Mouse (Mus musculus) liver, adult 2 months (tissue): ENCODE measurements around the gene Gna15. TPM values are rescaled to one million over a fixed set of nuclear protein-coding genes. Genes with fewer than 3 reads are reported as not detected.

ENCODE experiments used
- DNase-seq: peaks from one replicate; pipeline ENCODE4 v3.0.0-alpha.2; 2011; ENCODE audit warnings: low read depth, low spot score; ENCODE audit errors: extremely low read depth
- H3K27ac ChIP-seq: fragments of 200-500 bp; replicated peaks from 2 replicates; pipeline ENCODE4 v1.5.1; 2012; ENCODE audit warnings: low read depth, mild to moderate bottlenecking, control low read depth, inconsistent platforms, low read length; ENCODE audit not compliant: insufficient read depth
- H3K27me3 ChIP-seq: fragments of 200-500 bp; 2 replicates; pipeline ENCODE4 v1.6.1; 2012; ENCODE audit warnings: mild to moderate bottlenecking, moderate library complexity, low read length, inconsistent platforms; ENCODE audit not compliant: control insufficient read depth, insufficient read depth
- H3K36me3 ChIP-seq: fragments of 200-500 bp; 2 replicates; pipeline ENCODE4 v1.6.1; 2012; ENCODE audit warnings: low read length, inconsistent platforms; ENCODE audit not compliant: control insufficient read depth, insufficient read depth
- H3K4me1 ChIP-seq: fragments of 200-500 bp; 2 replicates; pipeline ENCODE4 v1.6.1; 2011; ENCODE audit warnings: low read length; ENCODE audit not compliant: control insufficient read depth, insufficient read depth
- H3K4me3 ChIP-seq: fragments of 200-500 bp; 2 replicates; pipeline ENCODE4 v1.5.1; 2011; ENCODE audit warnings: low read depth, mild to moderate bottlenecking, control low read depth, low read length, moderate library complexity; ENCODE audit not compliant: insufficient read depth
- H3K79me2 ChIP-seq: fragments of 200-500 bp; 2 replicates; pipeline ENCODE4 v1.6.1; 2012; ENCODE audit warnings: inconsistent platforms, mild to moderate bottlenecking, low read length, moderate library complexity; ENCODE audit not compliant: control insufficient read depth, insufficient read depth
- H3K9ac ChIP-seq: fragments of 200-500 bp; 2 replicates; pipeline ENCODE4 v1.6.1; 2012; ENCODE audit warnings: low read depth, mild to moderate bottlenecking, control low read depth, inconsistent platforms, low read length
- CTCF ChIP-seq: fragments of 200-500 bp; IDR thresholded peaks from 2 replicates; pipeline ENCODE4 v1.5.1; 2011; ENCODE audit warnings: low read depth, low read length, control low read depth
- POLR2A ChIP-seq: fragments of 200-500 bp; IDR thresholded peaks from 2 replicates; pipeline ENCODE4 v1.6.1; 2011; ENCODE audit warnings: low read length, control low read depth; ENCODE audit not compliant: insufficient read depth; ENCODE audit errors: extremely low read depth
- WGBS: fragments of 180-500 bp; shearing (Covaris S2); methylation state at CpG from one replicate; pipeline ENCODE4 v1.1.7; 2018; 5-methylcytosine and 5-hydroxymethylcytosine counted together
- polyA plus RNA-seq: library from polyadenylated mRNA; depleted of rRNA; stranded (reverse); fragments of >200 nt; gene quantifications from 2 replicates; pipeline ENCODE4 v1.2.3, GENCODE M21; 2012
- total RNA-seq: library from RNA; depleted of rRNA; stranded (reverse); fragments of >200 nt; gene quantifications from 2 replicates; pipeline ENCODE4 v1.2.3, GENCODE M21; 2014

Gene Gna15
- total and polyA plus RNA-seq, 2 experiments, result 0.64 to 1.1 TPM

- DNase-seq, result no peak
- no peak for TF ChIP-seq POLR2A
- no peak for TF ChIP-seq CTCF
- Histone ChIP-seq H3K36me3 (no peaks in the 10 kb centered on the region), H3K9ac (peak overlapping the region; percentile 41), H3K27ac (peak overlapping the region; percentile 52), H3K27me3 (no peaks in the 10 kb centered on the region), H3K79me2 (peaks cover 74% of the 10 kb centered on the region), H3K4me3 (no peak overlapping the region), H3K4me1 (peaks cover 34% of the 10 kb centered on the region)
- 30% methylated on average over 5 of the region's 5 CpGs for WGBS
Observed at GRCm38 (mm10) chr10:81541363-81541762, 17.3 kb upstream of the Gna15 start.

GRCm38 (mm10) chr10:81538321-81539048, 14.5 kb upstream of the Gna15 start:
- no peak overlapping the region for H3K4me3 ChIP-seq
- no peak for DNase-seq
- H3K36me3 ChIP-seq, result no peaks in the 10 kb centered on the region
- H3K9ac ChIP-seq, result no peak overlapping the region
- peaks cover 60% of the 10 kb centered on the region for H3K79me2 ChIP-seq
- H3K27me3 ChIP-seq, result no peaks in the 10 kb centered on the region
- no peak overlapping the region for H3K27ac ChIP-seq
- no peak for TF ChIP-seq CTCF
- no peak for TF ChIP-seq POLR2A
- WGBS, result 87% methylated on average over 3 of the region's 3 CpGs
- peaks cover 24% of the 10 kb centered on the region for H3K4me1 ChIP-seq

GRCm38 (mm10) chr10:81537429-81537828, 13.4 kb upstream of the Gna15 start:
- Histone ChIP-seq H3K27me3 (no peaks in the 10 kb centered on the region), H3K4me1 (peaks cover 14% of the 10 kb centered on the region), H3K4me3 (no peak overlapping the region), H3K79me2 (peaks cover 49% of the 10 kb centered on the region), H3K27ac (no peak overlapping the region), H3K36me3 (no peaks in the 10 kb centered on the region), H3K9ac (no peak overlapping the region)
- 100% methylated on average over 2 of the region's 2 CpGs for WGBS
- DNase-seq, result no peak
- TF ChIP-seq POLR2A, result no peak
- no peak for TF ChIP-seq CTCF

- H3K27ac ChIP-seq, result no peak overlapping the region
- TF ChIP-seq POLR2A (no peak), CTCF (peak; percentile 47; the same call in 1 of the 2 replicates)
- H3K9ac ChIP-seq, result no peak overlapping the region
- WGBS, result 79% methylated on average over 6 of the region's 6 CpGs
- DNase-seq, result no peak
- no peaks in the 10 kb centered on the region for H3K27me3 ChIP-seq
- no peaks in the 10 kb centered on the region for H3K36me3 ChIP-seq
- no peak overlapping the region for H3K4me3 ChIP-seq
- peaks cover 44% of the 10 kb centered on the region for H3K79me2 ChIP-seq
- peaks cover 8% of the 10 kb centered on the region for H3K4me1 ChIP-seq
Observed at GRCm38 (mm10) chr10:81536734-81537133, 12.7 kb upstream of the Gna15 start.

- Histone ChIP-seq H3K27me3 (no peaks in the 10 kb centered on the region), H3K4me3 (no peak overlapping the region), H3K36me3 (no peaks in the 10 kb centered on the region; the same call in 1 of the 2 replicates), H3K79me2 (peaks cover 26% of the 10 kb centered on the region), H3K4me1 (no peaks in the 10 kb centered on the region), H3K27ac (no peak overlapping the region), H3K9ac (no peak overlapping the region)
- no peak for TF ChIP-seq POLR2A
- TF ChIP-seq CTCF, result no peak
- WGBS, result 87% methylated on average over 16 of the region's 16 CpGs
- no peak for DNase-seq
Observed at GRCm38 (mm10) chr10:81534826-81535225, 10.8 kb upstream of the Gna15 start.

- TF ChIP-seq POLR2A (no peak), CTCF (peak; percentile 100)
- Histone ChIP-seq H3K27ac (no peak overlapping the region), H3K4me1 (no peaks in the 10 kb centered on the region), H3K79me2 (no peaks in the 10 kb centered on the region), H3K4me3 (no peak overlapping the region), H3K9ac (no peak overlapping the region), H3K27me3 (no peaks in the 10 kb centered on the region), H3K36me3 (no peaks in the 10 kb centered on the region; the same call in 1 of the 2 replicates)
- 10% methylated on average over 14 of the region's 14 CpGs for WGBS
- peak; percentile 52 for DNase-seq
Observed at GRCm38 (mm10) chr10:81526779-81527178, 2.8 kb upstream of the Gna15 start.
